Mouse (Mus musculus) hindbrain, embryonic 16.5 days (tissue): ENCODE data around the gene Arl1. TPM values are rescaled to one million over a fixed set of nuclear protein-coding genes. Genes with fewer than 3 reads are reported as not detected.
"Not testable (repeated sequence)": the region's sequence is repeated elsewhere in the genome, so short reads cannot be mapped to it uniquely, and the experiment has no call there.

Experiments
- ATAC-seq: fragments of 200-750 bp; cut with Nextera tagmentation; 2 replicates; pipeline ENCODE4 v1.8.0; 2017; ENCODE audit warnings: moderate TSS enrichment, moderate library complexity
- H3K27ac ChIP-seq: fragments of 300-500 bp; sonication (generic); 2 replicates; pipeline ENCODE4 v1.5.1; 2014; ENCODE audit warnings: low read depth, mild to moderate bottlenecking, control low read depth, low read length, moderate library complexity
- H3K27me3 ChIP-seq: fragments of 300-500 bp; sonication (generic); replicated peaks from 2 replicates; pipeline ENCODE4 v1.6.1; 2014; ENCODE audit warnings: low read length; ENCODE audit not compliant: control insufficient read depth, insufficient read depth
- H3K36me3 ChIP-seq: fragments of 300-500 bp; sonication (generic); 2 replicates; pipeline ENCODE4 v1.6.1; 2014; ENCODE audit warnings: mild to moderate bottlenecking, low read length, moderate library complexity, mixed read lengths; ENCODE audit not compliant: control insufficient read depth, insufficient read depth
- H3K4me1 ChIP-seq: fragments of 300-500 bp; sonication (generic); 2 replicates; pipeline ENCODE4 v1.6.1; 2014; ENCODE audit warnings: low read depth, low read length; ENCODE audit not compliant: control insufficient read depth, insufficient read depth
- H3K4me2 ChIP-seq: fragments of 300-500 bp; sonication (generic); 2 replicates; pipeline ENCODE4 v1.6.1; 2014; ENCODE audit warnings: mild to moderate bottlenecking, low read length, control low read depth, moderate library complexity
- H3K4me3 ChIP-seq: fragments of 300-500 bp; sonication (generic); 2 replicates; pipeline ENCODE4 v1.5.1; 2014; ENCODE audit warnings: mild to moderate bottlenecking, low read length, control low read depth, moderate library complexity
- H3K9ac ChIP-seq: fragments of 300-500 bp; sonication (generic); 2 replicates; pipeline ENCODE4 v1.6.1; 2014; ENCODE audit warnings: low read depth, mild to moderate bottlenecking, control low read depth, low read length, moderate library complexity
- H3K9me3 ChIP-seq: fragments of 300-500 bp; sonication (generic); 2 replicates; pipeline ENCODE4 v1.6.1; 2014; ENCODE audit warnings: mild to moderate bottlenecking, low read length, moderate library complexity; ENCODE audit not compliant: control insufficient read depth
- WGBS: fragments of 180-500 bp; shearing (Covaris S2); extraction: QIAGEN DNeasy Blood & Tissue Kit; methylation state at CpG from one replicate; pipeline ENCODE4 v1.1.7; 2014; 5-methylcytosine and 5-hydroxymethylcytosine counted together
- polyA plus RNA-seq: library from polyadenylated mRNA; unstranded; fragments of >200 nt; fragmentation: Nextera tagmentation; extraction: Ambion mirVana; gene quantifications from 2 replicates; pipeline ENCODE4 v1.2.1, GENCODE M21; 2015

Gene Arl1
- polyA plus RNA-seq, 1 experiment from 2014 or later = 166 TPM

- Histone ChIP-seq H3K27me3 (no peaks in the 10 kb centered on the region), H3K4me2 (no peak overlapping the region), H3K4me1 (no peaks in the 10 kb centered on the region), H3K9me3 (no peaks in the 10 kb centered on the region), H3K36me3 (no peaks in the 10 kb centered on the region), H3K27ac (no peak overlapping the region), H3K4me3 (no peak overlapping the region), H3K9ac (no peak overlapping the region)
- no peak for ATAC-seq
- 62% methylated on average over 13 of the region's 13 CpGs for WGBS
These were observed 13.5 kb upstream of the Arl1 start for GRCm38 (mm10) chr10:88716986-88717755.

DNA sequence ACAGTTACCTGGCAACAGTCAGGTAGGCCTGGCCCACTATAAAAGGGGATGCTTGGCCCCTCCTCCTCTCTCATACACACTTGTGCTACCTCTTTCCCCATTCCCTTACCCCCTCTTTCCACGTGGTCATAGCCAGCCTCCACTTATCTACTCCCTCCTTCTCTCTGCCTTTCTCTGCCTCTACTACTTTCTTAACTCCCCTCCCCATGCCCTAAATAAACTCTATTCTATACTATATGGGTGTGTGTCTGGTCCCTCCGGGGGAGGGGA lies 13.0 kb upstream of the Arl1 start:
- WGBS = 54% methylated on average over 2 of the region's 2 CpGs
- H3K27me3 ChIP-seq = no peaks in the 10 kb centered on the region

DNA sequence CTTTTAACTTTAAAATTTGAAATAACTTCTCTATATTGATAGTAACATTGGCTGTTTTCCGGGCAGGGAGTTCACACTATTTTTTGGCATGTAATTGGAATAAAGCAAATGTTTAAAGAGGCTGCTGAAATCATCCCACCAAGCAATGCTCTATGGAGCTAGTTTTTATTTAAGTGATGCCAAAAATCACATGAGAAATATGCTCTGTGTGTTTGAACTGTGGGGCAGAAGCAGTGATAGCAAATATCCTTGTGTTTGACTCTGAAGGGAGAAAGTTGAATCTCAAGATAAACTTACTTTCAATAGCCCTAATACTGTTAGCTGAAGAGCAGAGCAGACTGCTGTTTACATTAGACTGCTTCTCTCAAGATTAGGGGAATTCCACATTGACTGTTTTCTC lies 11.0 kb upstream of the Arl1 start:
- 82% methylated on average over 1 of the region's 1 CpGs for WGBS
- Histone ChIP-seq H3K9ac (no peak overlapping the region), H3K27me3 (no peaks in the 10 kb centered on the region), H3K9me3 (no peaks in the 10 kb centered on the region), H3K4me1 (no peaks in the 10 kb centered on the region), H3K36me3 (no peaks in the 10 kb centered on the region), H3K4me2 (no peak overlapping the region), H3K27ac (no peak overlapping the region), H3K4me3 (no peak overlapping the region)
- no peak for ATAC-seq

More for the DNA sequence above, 13.0 kb upstream of the Arl1 start:
- ATAC-seq = no peak
- no peaks in the 10 kb centered on the region for H3K4me1 ChIP-seq
- no peak overlapping the region for H3K4me3 ChIP-seq
- H3K4me2 ChIP-seq = no peak overlapping the region
- no peaks in the 10 kb centered on the region for H3K36me3 ChIP-seq
- no peaks in the 10 kb centered on the region for H3K9me3 ChIP-seq
- no peak overlapping the region for H3K9ac ChIP-seq
- no peak overlapping the region for H3K27ac ChIP-seq

DNA sequence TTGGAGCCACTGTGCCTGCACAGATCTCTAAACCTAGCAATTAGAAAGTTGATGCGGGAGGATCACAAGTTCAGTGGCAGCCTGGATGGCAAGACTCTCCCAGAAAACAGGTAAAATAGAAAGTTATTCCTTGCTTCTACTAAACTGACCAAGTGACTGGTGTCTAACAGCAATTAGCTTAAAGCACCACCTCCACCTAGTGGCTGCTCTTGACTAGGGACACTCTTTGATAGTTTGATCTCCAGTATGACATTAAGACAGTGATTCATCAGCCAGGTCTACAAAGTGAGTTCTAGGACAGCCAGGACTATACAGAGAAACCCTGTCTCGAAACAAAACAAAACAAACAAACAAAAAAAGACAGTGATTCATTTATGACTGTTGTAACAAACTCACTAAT lies 5.3 kb upstream of the Arl1 start:
- no peak overlapping the region for H3K27ac ChIP-seq
- no peak overlapping the region for H3K4me2 ChIP-seq
- no peaks in the 10 kb centered on the region for H3K27me3 ChIP-seq
- H3K4me1 ChIP-seq = peaks cover 3% of the 10 kb centered on the region
- ATAC-seq = 0 out of 2 replicates have a peak, but pooled peaks have one; percentile 34
- 61% methylated on average over 2 of the region's 2 CpGs for WGBS
- no peak overlapping the region for H3K4me3 ChIP-seq
- no peak overlapping the region for H3K9ac ChIP-seq
- H3K36me3 ChIP-seq = no peaks in the 10 kb centered on the region
- H3K9me3 ChIP-seq = no peaks in the 10 kb centered on the region

- ATAC-seq = no peak
These were observed 3.5 kb upstream of the Arl1 start for GRCm38 (mm10) chr10:88727128-88727527.

GRCm38 (mm10) chr10:88728166-88728565 lies 2.5 kb upstream of the Arl1 start:
- 81% methylated on average over 8 of the region's 8 CpGs for whole genome bisulfite sequencing
- H3K4me3 ChIP-seq = no peak overlapping the region
- no peaks in the 10 kb centered on the region for H3K36me3 ChIP-seq
- ATAC-seq = no peak
- no peak overlapping the region for H3K4me2 ChIP-seq
- H3K27me3 ChIP-seq = no peaks in the 10 kb centered on the region
- H3K4me1 ChIP-seq = peaks cover 11% of the 10 kb centered on the region
- no peak overlapping the region for H3K27ac ChIP-seq
- no peak overlapping the region for H3K9ac ChIP-seq
- H3K9me3 ChIP-seq = no peaks in the 10 kb centered on the region

More at GRCm38 (mm10) chr10:88727128-88727527, 3.5 kb upstream of the Arl1 start:
- Histone ChIP-seq H3K9me3 (no peaks in the 10 kb centered on the region), H3K27ac (no peak overlapping the region), H3K4me2 (no peak overlapping the region), H3K9ac (no peak overlapping the region), H3K4me3 (no peak overlapping the region), H3K4me1 (peaks cover 6% of the 10 kb centered on the region), H3K27me3 (no peaks in the 10 kb centered on the region), H3K36me3 (no peaks in the 10 kb centered on the region)
- 37% methylated on average over 1 of the region's 1 CpGs for WGBS

DNA sequence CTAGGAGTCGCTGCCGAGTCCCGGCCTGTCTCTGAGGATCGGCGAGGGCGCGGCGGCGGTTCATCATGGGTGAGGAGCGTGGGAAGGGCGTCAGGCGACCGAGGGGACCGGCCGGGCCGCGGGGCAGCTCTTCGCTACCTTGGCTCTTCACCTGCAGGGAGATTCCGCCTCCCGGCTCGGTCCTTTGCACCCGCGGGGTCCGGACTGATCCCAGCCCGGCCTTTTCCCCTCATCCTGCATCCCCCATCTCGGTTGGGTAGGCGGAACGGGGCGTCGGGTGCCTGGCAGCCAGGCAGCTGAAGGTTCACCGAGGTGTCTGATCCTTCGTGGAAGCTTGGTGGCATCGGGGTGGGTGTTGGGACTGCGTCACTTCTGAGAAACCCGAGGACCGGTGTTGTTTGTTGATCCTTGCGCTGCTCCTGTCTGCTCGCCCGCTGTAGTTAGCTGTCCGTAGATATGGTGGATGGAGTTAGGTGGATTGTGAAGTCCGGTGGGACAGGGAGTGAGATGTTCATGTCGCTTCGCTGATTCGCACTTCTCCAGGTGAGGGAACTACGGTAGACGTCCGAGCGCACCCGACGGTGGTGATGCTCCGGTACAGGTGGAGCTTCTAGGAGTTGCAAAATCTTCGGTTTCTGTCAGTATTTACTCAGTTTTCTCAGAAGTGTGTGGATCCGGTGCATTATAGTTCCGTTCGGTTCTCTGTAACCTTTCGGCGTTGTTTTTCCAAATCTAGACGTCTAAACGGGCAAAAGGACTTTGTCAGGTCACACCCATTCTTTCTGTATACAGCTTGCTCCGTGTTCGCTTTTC lies 1.0 kb downstream of the Arl1 start:
- WGBS = 2% methylated on average over 60 of the region's 61 CpGs
- Histone ChIP-seq H3K4me1 (peaks cover 11% of the 10 kb centered on the region), H3K4me2 (peak overlapping the region; percentile 94), H3K9me3 (no peaks in the 10 kb centered on the region), H3K9ac (peak overlapping the region; percentile 97), H3K4me3 (peak overlapping the region; percentile 100), H3K27me3 (no peaks in the 10 kb centered on the region), H3K36me3 (peaks cover 3% of the 10 kb centered on the region), H3K27ac (peak overlapping the region; percentile 60)
- peak; percentile 53 for ATAC-seq

GRCm38 (mm10) chr10:88732309-88732622 lies 1.6 kb downstream of the Arl1 start:
- no peaks in the 10 kb centered on the region for H3K9me3 ChIP-seq
- 16% methylated on average over 6 of the region's 6 CpGs for WGBS
- no peaks in the 10 kb centered on the region for H3K27me3 ChIP-seq
- H3K36me3 ChIP-seq = peaks cover 6% of the 10 kb centered on the region
- H3K4me3 ChIP-seq = peak overlapping the region; percentile 100
- no peak for ATAC-seq
- H3K4me1 ChIP-seq = peaks cover 11% of the 10 kb centered on the region
- H3K27ac ChIP-seq = no peak overlapping the region
- peak overlapping the region; percentile 94 for H3K4me2 ChIP-seq
- H3K9ac ChIP-seq = peak overlapping the region; percentile 97

DNA sequence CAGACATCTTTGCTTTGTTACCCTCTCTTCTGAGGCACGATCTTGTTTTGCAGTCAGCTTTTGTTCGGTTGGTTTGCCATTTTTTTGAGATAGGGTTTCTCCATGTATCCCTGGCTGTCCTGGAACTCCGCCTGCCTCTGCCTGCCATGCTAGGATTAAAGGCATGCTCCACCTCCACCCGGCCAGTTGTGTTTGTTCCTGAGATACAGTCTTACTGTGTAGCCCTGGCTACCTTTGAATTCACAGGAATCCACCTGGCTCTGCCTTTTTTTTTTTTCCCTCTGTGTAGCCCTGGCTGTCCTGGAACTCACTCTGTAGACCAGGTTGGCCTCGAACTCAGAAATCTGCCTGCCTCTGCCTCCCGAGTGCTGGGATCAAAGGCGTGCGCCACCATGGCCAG lies 8.4 kb downstream of the Arl1 start:
- not testable (repeated sequence) for ATAC-seq
- WGBS = 97% methylated on average over 8 of the region's 8 CpGs

More for the DNA sequence above, 8.4 kb downstream of the Arl1 start:
- H3K36me3 ChIP-seq = peaks cover 24% of the 10 kb centered on the region
- H3K27ac ChIP-seq, H3K27me3 ChIP-seq, H3K9me3 ChIP-seq, H3K4me1 ChIP-seq, H3K4me2 ChIP-seq, H3K9ac ChIP-seq, H3K4me3 ChIP-seq: not testable (repeated sequence)
